Comparison of ENCODE assay signal across 28 mouse cellular contexts in genomic region chr3:148575735-148576134, GRCm38 (mm10).
A peak's percentile ranks its signal among the peaks of the same experiment; 100 is the strongest.
DNase-seq lines count a peak whose midpoint lies in the region; ATAC-seq and TF ChIP-seq lines count a peak whose summit lies in the region.
"Had no signal": no experiment of that assay in that cellular context is flagged by ENCODE, and none has a peak within 500 bp of the region (broad histone marks: within the 10 kb centered on the region; RNA-seq: fewer than 3 reads in every experiment).

No protein-coding gene starts in this region.

- 85% methylated on average over 1 of the region's 1 CpGs for WGBS in hindbrain, embryonic 12.5 days
- WGBS in midbrain, embryonic 15.5 days: 94% methylated on average over 1 of the region's 1 CpGs

- no peak for TF ChIP-seq RAD21 in MEL (IDR thresholded peaks at IDR 0.05; ENCODE audit: low read depth, low read length)

- no peak overlapping the region for H3K9ac ChIP-seq in MEL (ENCODE audit: control insufficient read depth, low read depth, low read length, poor library complexity, severe bottlenecking)
- no peak overlapping the region for H3K9ac ChIP-seq in hindbrain, embryonic 12.5 days
- no peak overlapping the region for H3K9ac ChIP-seq in midbrain, embryonic 15.5 days
- H3K9ac ChIP-seq: embryonic facial prominence, embryonic 12.5 days; embryonic facial prominence, embryonic 15.5 days; forebrain, postnatal 0 days; hindbrain, embryonic 14.5 days had no signal

- H3K4me1 ChIP-seq in MEL (ENCODE audit: control insufficient read depth in 1 of 2, insufficient read depth in 2 of 2, low read length in 2 of 2): no peaks in the 10 kb centered on the region
- no peaks in the 10 kb centered on the region for H3K4me1 ChIP-seq in hindbrain, embryonic 12.5 days
- H3K4me1 ChIP-seq in midbrain, embryonic 15.5 days: no peaks in the 10 kb centered on the region
- H3K4me1 ChIP-seq: embryonic facial prominence, embryonic 12.5 days; embryonic facial prominence, embryonic 15.5 days; hindbrain, embryonic 10.5 days had no signal

- H3ac ChIP-seq in myocyte (ENCODE audit: control insufficient read depth, insufficient read length): no peak overlapping the region

- H3K4me3 ChIP-seq in MEL (ENCODE audit: control insufficient read depth in 1 of 2, insufficient read depth in 1 of 2, low read depth in 2 of 2, low read length in 2 of 2): no peak overlapping the region
- H3K4me3 ChIP-seq in myocyte: no peak overlapping the region
- no peak overlapping the region for H3K4me3 ChIP-seq in hindbrain, embryonic 12.5 days
- no peak overlapping the region for H3K4me3 ChIP-seq in midbrain, embryonic 15.5 days
- H3K4me3 ChIP-seq: embryonic facial prominence, embryonic 12.5 days; embryonic facial prominence, embryonic 15.5 days; gastrocnemius, adult 2 months; hindbrain, embryonic 10.5 days had no signal

- TF ChIP-seq POLR2A in MEL (IDR thresholded peaks at IDR 0.05; ENCODE audit: control insufficient read depth in 1 of 2, insufficient read depth in 1 of 2, low read depth in 1 of 2, low read length in 2 of 2, poor library complexity in 1 of 2) (no peak), myocyte (IDR thresholded peaks at IDR 0.05; ENCODE audit: insufficient read length, low read depth) (no peak)

- no peak overlapping the region for H3K4me2 ChIP-seq in myocyte (ENCODE audit: low read depth)
- no peak overlapping the region for H3K4me2 ChIP-seq in hindbrain, embryonic 12.5 days (replicated peaks)
- H3K4me2 ChIP-seq in midbrain, embryonic 15.5 days: no peak overlapping the region
- H3K4me2 ChIP-seq: embryonic facial prominence, embryonic 12.5 days; embryonic facial prominence, embryonic 15.5 days; heart, embryonic 11.5 days; hindbrain, embryonic 14.5 days had no signal

- no peaks in the 10 kb centered on the region for H3K36me3 ChIP-seq in MEL (ENCODE audit: control insufficient read depth in 1 of 2, insufficient read depth in 2 of 2, low read length in 2 of 2)
- no peaks in the 10 kb centered on the region for H3K36me3 ChIP-seq in myocyte (ENCODE audit: control insufficient read depth, insufficient read depth)
- H3K36me3 ChIP-seq in hindbrain, embryonic 12.5 days: no peaks in the 10 kb centered on the region
- no peaks in the 10 kb centered on the region for H3K36me3 ChIP-seq in midbrain, embryonic 15.5 days (replicated peaks)
- H3K36me3 ChIP-seq: embryonic facial prominence, embryonic 12.5 days; embryonic facial prominence, embryonic 15.5 days; hindbrain, embryonic 10.5 days had no signal

- H3K27me3 ChIP-seq in MEL (ENCODE audit: control insufficient read depth in 1 of 2, insufficient read depth in 2 of 2, low read length in 2 of 2): no peaks in the 10 kb centered on the region
- no peaks in the 10 kb centered on the region for H3K27me3 ChIP-seq in myocyte (ENCODE audit: control insufficient read depth, insufficient read depth, insufficient read length)
- H3K27me3 ChIP-seq in hindbrain, embryonic 12.5 days: no peaks in the 10 kb centered on the region
- no peaks in the 10 kb centered on the region for H3K27me3 ChIP-seq in midbrain, embryonic 15.5 days (replicated peaks)
- H3K27me3 ChIP-seq: embryonic facial prominence, embryonic 12.5 days; embryonic facial prominence, embryonic 15.5 days had no signal

- TF ChIP-seq EP300 in MEL (IDR thresholded peaks at IDR 0.05; ENCODE audit: low read depth in 1 of 2, low read length in 2 of 2): no peak

- H3K27ac ChIP-seq in MEL (ENCODE audit: control insufficient read depth, low read depth, low read length): no peak overlapping the region
- no peak overlapping the region for H3K27ac ChIP-seq in hindbrain, embryonic 12.5 days
- no peak overlapping the region for H3K27ac ChIP-seq in midbrain, embryonic 15.5 days
- H3K27ac ChIP-seq: embryonic facial prominence, embryonic 12.5 days; embryonic facial prominence, embryonic 15.5 days; gastrocnemius, adult 2 months; hindbrain, embryonic 10.5 days; hindbrain, embryonic 14.5 days; hindbrain, postnatal 0 days had no signal

- H3K79me2 ChIP-seq in MEL (ENCODE audit: control insufficient read depth, insufficient read depth, low read length, poor library complexity) (no peaks in the 10 kb centered on the region), myocyte (ENCODE audit: control insufficient read depth, insufficient read depth) (no peaks in the 10 kb centered on the region)

- peak; percentile 59 for DNase-seq in 3T3-L1 (ENCODE audit: low read depth, low spot score)
- DNase-seq in MEL (ENCODE audit: low read depth, low spot score): no peak
- peak; percentile 7 for DNase-seq in adipocyte (ENCODE audit: low spot score)
- no peak for DNase-seq in kidney, postnatal 36 days
- DNase-seq: adrenal gland, adult 8-10 months; adrenal gland, postnatal 25 days; B cell, adult 2 months; cerebellum, adult 11-12 months; cerebellum, adult 9-11 months; forebrain, postnatal 0 days; gastrocnemius, adult 2 months; gastrocnemius, postnatal 14 days; heart, adult 11 months; heart, postnatal 36 days; kidney, adult 18-20 months had no signal

- no peak for TF ChIP-seq CTCF in MEL (IDR thresholded peaks at IDR 0.05 in 2 of 3, conservative IDR thresholded peaks at IDR 0.05 in 1 of 3; ENCODE audit: control insufficient read depth in 1 of 3, insufficient read depth in 1 of 3, low read depth in 2 of 3, low read length in 3 of 3, poor library complexity in 1 of 3, severe bottlenecking in 1 of 3)

- no peaks in the 10 kb centered on the region for H3K9me3 ChIP-seq in MEL (replicated peaks; ENCODE audit: insufficient read depth, low read length)
- no peaks in the 10 kb centered on the region for H3K9me3 ChIP-seq in hindbrain, embryonic 12.5 days (replicated peaks)
- no peaks in the 10 kb centered on the region for H3K9me3 ChIP-seq in midbrain, embryonic 15.5 days
- H3K9me3 ChIP-seq: embryonic facial prominence, embryonic 12.5 days; embryonic facial prominence, embryonic 15.5 days; hindbrain, embryonic 10.5 days had no signal

- no peak for ATAC-seq in hindbrain, embryonic 12.5 days (ENCODE audit: low FRiP score)
- no peak for ATAC-seq in midbrain, embryonic 15.5 days (replicated peaks)
- ATAC-seq: CD4-positive, CD25-positive, alpha-beta regulatory T cell, adult 4 months; forebrain, embryonic 14.5 days; forebrain, postnatal 0 days; hindbrain, postnatal 0 days; inflammation-experienced regulatory T-cells, adult 6 months; intestine, embryonic 16.5 days had no signal

TF ChIP-seq in MEL, 35 proteins besides CTCF, POLR2A, EP300 and RAD21:
- TF ChIP-seq USF1 (IDR thresholded peaks at IDR 0.05; ENCODE audit: low read depth, low read length) (peak; percentile 31; the same call in 1 of the 2 replicates), RCOR1 (IDR thresholded peaks at IDR 0.05; ENCODE audit: low read depth, low read length) (no peak), SIN3A (IDR thresholded peaks at IDR 0.05; ENCODE audit: low read length) (no peak)
TF ChIP-seq in MEL: peak in this region for 1.

TF ChIP-seq in myocyte, 11 proteins besides CTCF, POLR2A, EP300 and RAD21:
- TF ChIP-seq MYOD1 (IDR thresholded peaks at IDR 0.05; ENCODE audit: control insufficient read depth in 1 of 3, insufficient read length in 2 of 3, low read depth in 2 of 3) (no peak), USF1 (IDR thresholded peaks at IDR 0.05; ENCODE audit: low read depth) (peak; percentile 85)

Comparison
In these comparisons a context has a peak if more than half of its experiments do, and no peak if none do; other contexts are left out.
1. DNase-seq: peak in 3T3-L1 (single experiment) and adipocyte (single experiment); none in MEL (single experiment) and kidney, postnatal 36 days (0 of 2).